Mouse (Mus musculus): ENCODE results near the gene Psap.
A peak's percentile ranks its signal among the peaks of the same experiment; 100 is the strongest.

Gene Psap

GRCm38 (mm10) chr10:60263351-60263750 lies 14.1 kb upstream of the Psap start:
- DNase-seq (ENCODE audit: low read depth, low spot score), result no peak

- DNase-seq (ENCODE audit: low read depth, low spot score), result no peak
Observed at GRCm38 (mm10) chr10:60265252-60265651, 12.2 kb upstream of the Psap start.

- no peak for DNase-seq (ENCODE audit: low read depth, low spot score)
Observed at GRCm38 (mm10) chr10:60266842-60267401, 10.5 kb upstream of the Psap start.

GRCm38 (mm10) chr10:60268738-60269137 lies 8.7 kb upstream of the Psap start:
- DNase-seq (ENCODE audit: low read depth, low spot score), result no peak

- peak; percentile 58 for DNase-seq (ENCODE audit: low read depth, low spot score)
Observed at GRCm38 (mm10) chr10:60269141-60270064, 8.0 kb upstream of the Psap start.

GRCm38 (mm10) chr10:60271015-60271414 lies 6.4 kb upstream of the Psap start:
- DNase-seq (ENCODE audit: low read depth, low spot score), result no peak

- no peak for DNase-seq (ENCODE audit: low read depth, low spot score)
Observed at GRCm38 (mm10) chr10:60272241-60272640, 5.2 kb upstream of the Psap start.

GRCm38 (mm10) chr10:60273382-60273781 lies 4.0 kb upstream of the Psap start:
- no peak for DNase-seq (ENCODE audit: low read depth, low spot score)

GRCm38 (mm10) chr10:60278006-60278399 lies 576 bp downstream of the Psap start:
- no peak for DNase-seq (ENCODE audit: low read depth, low spot score)

GRCm38 (mm10) chr10:60278786-60279185 lies 1.4 kb downstream of the Psap start:
- no peak for DNase-seq (ENCODE audit: low read depth, low spot score)

GRCm38 (mm10) chr10:60279290-60279940 lies 2.0 kb downstream of the Psap start:
- no peak for DNase-seq (ENCODE audit: low read depth, low spot score)

GRCm38 (mm10) chr10:60279941-60280301 lies 2.5 kb downstream of the Psap start:
- DNase-seq (ENCODE audit: low read depth, low spot score), result peak; percentile 60

- DNase-seq (ENCODE audit: low read depth, low spot score), result no peak
Observed at GRCm38 (mm10) chr10:60280353-60280752, 2.9 kb downstream of the Psap start.

- no peak for DNase-seq (ENCODE audit: low read depth, low spot score)
Observed at GRCm38 (mm10) chr10:60281571-60282050, 4.2 kb downstream of the Psap start.

- peak; percentile 58 for DNase-seq (ENCODE audit: low read depth, low spot score)
Observed at GRCm38 (mm10) chr10:60282116-60283014, 4.9 kb downstream of the Psap start.

- no peak for DNase-seq (ENCODE audit: low read depth, low spot score)
Observed at GRCm38 (mm10) chr10:60284248-60284647, 6.8 kb downstream of the Psap start.

- no peak for DNase-seq (ENCODE audit: low read depth, low spot score)
Observed at GRCm38 (mm10) chr10:60284676-60285111, 7.3 kb downstream of the Psap start.

GRCm38 (mm10) chr10:60285183-60285582 lies 7.8 kb downstream of the Psap start:
- no peak for DNase-seq (ENCODE audit: low read depth, low spot score)

- peak; percentile 57 for DNase-seq (ENCODE audit: low read depth, low spot score)
Observed at GRCm38 (mm10) chr10:60285676-60286372, 8.4 kb downstream of the Psap start.

- no peak for DNase-seq (ENCODE audit: low read depth, low spot score)
Observed at GRCm38 (mm10) chr10:60286546-60286945, 9.1 kb downstream of the Psap start.

GRCm38 (mm10) chr10:60287161-60287560 lies 9.7 kb downstream of the Psap start:
- DNase-seq (ENCODE audit: low read depth, low spot score), result no peak
